Mouse (Mus musculus): ENCODE measurements around the gene Blmh.

- TF ChIP-seq CTCF (IDR thresholded peaks at IDR 0.05; ENCODE audit: control insufficient read depth, insufficient read depth, insufficient replicate concordance, low read depth, low read length), result no peak
- no peak for TF ChIP-seq POLR2A (IDR thresholded peaks at IDR 0.05; ENCODE audit: control insufficient read depth, low read depth, low read length)
Observed at GRCm38 (mm10) chr11:77026559-77026958, 102.0 kb downstream of the Blmh start.

Measured in testis, adult 2 months (tissue).